In genomic region chr7:75643986-75644385, GRCm38 (mm10) we compare ENCODE assay signal across 8 mouse cellular contexts.
DNase-seq lines count a peak whose midpoint lies in the region; ATAC-seq and TF ChIP-seq lines count a peak whose summit lies in the region.

No protein-coding gene starts in this region.

- peak overlapping the region; percentile 51 for H3K4me3 ChIP-seq in lung, adult 2 months (replicated peaks; ENCODE audit: extremely low read depth, low read depth, low read length)
- H3K4me3 ChIP-seq in embryonic facial prominence, embryonic 13.5 days: peak overlapping the region; percentile 42
- H3K4me3 ChIP-seq in intestine, embryonic 15.5 days (replicated peaks): 0 out of 2 replicates have a peak overlapping the region, but pooled peaks have one; percentile 1
- 0 out of 2 replicates have a peak overlapping the region, but pooled peaks have one; percentile 12 for H3K4me3 ChIP-seq in neural tube, embryonic 15.5 days (replicated peaks)
- no peak overlapping the region for H3K4me3 ChIP-seq in thymus, adult 2 months (ENCODE audit: control insufficient read depth, insufficient read depth, low read length)

- no peaks in the 10 kb centered on the region for H3K36me3 ChIP-seq in embryonic facial prominence, embryonic 13.5 days
- no peaks in the 10 kb centered on the region for H3K36me3 ChIP-seq in intestine, embryonic 15.5 days
- no peaks in the 10 kb centered on the region for H3K36me3 ChIP-seq in neural tube, embryonic 15.5 days
- peaks cover 6% of the 10 kb centered on the region; the same call in 1 of the 2 replicates for H3K36me3 ChIP-seq in thymus, adult 2 months (ENCODE audit: control insufficient read depth, insufficient read depth, low read length)

- TF ChIP-seq POLR2A in lung, adult 2 months (IDR thresholded peaks at IDR 0.05; ENCODE audit: borderline replicate concordance, extremely low read depth, low read depth, low read length): no peak
- TF ChIP-seq POLR2A in thymus, adult 2 months (IDR thresholded peaks at IDR 0.05; ENCODE audit: control insufficient read depth, extremely low read depth, insufficient read depth, low read length, poor library complexity): no peak

- ATAC-seq in embryonic facial prominence, embryonic 13.5 days (ENCODE audit: insufficient number of reproducible peaks, insufficient read depth, low FRiP score, low TSS enrichment, low read depth): no peak
- ATAC-seq in intestine, embryonic 15.5 days: no peak
- ATAC-seq in neural tube, embryonic 15.5 days (ENCODE audit: low FRiP score): no peak

- H3K9ac ChIP-seq in embryonic facial prominence, embryonic 13.5 days: peak overlapping the region; percentile 64
- H3K9ac ChIP-seq in intestine, embryonic 15.5 days: no peak overlapping the region
- H3K9ac ChIP-seq in neural tube, embryonic 15.5 days (replicated peaks): no peak overlapping the region

- TF ChIP-seq CTCF in lung, adult 2 months (IDR thresholded peaks at IDR 0.05; ENCODE audit: insufficient read depth, low read length): no peak
- TF ChIP-seq CTCF in thymus, adult 2 months (IDR thresholded peaks at IDR 0.05; ENCODE audit: borderline replicate concordance, control insufficient read depth, extremely low read depth, insufficient read depth, low read length, poor library complexity): no peak

- WGBS in lung, adult 2 months: 35% methylated on average over 4 of the region's 4 CpGs
- WGBS in embryonic facial prominence, embryonic 13.5 days: 28% methylated on average over 4 of the region's 4 CpGs
- 56% methylated on average over 4 of the region's 4 CpGs for WGBS in intestine, embryonic 15.5 days
- WGBS in neural tube, embryonic 15.5 days: 54% methylated on average over 4 of the region's 4 CpGs
- 79% methylated on average over 4 of the region's 4 CpGs for WGBS in thymus, adult 2 months

- no peaks in the 10 kb centered on the region for H3K27me3 ChIP-seq in embryonic facial prominence, embryonic 13.5 days
- no peaks in the 10 kb centered on the region for H3K27me3 ChIP-seq in intestine, embryonic 15.5 days (replicated peaks)
- H3K27me3 ChIP-seq in neural tube, embryonic 15.5 days (replicated peaks): no peaks in the 10 kb centered on the region
- H3K27me3 ChIP-seq in thymus, adult 2 months (ENCODE audit: control insufficient read depth, insufficient read depth, low read length): no peaks in the 10 kb centered on the region

- intact Hi-C loops in gastrocnemius, postnatal 36 days (cut with DNase I): no loop called here

- peak overlapping the region; percentile 59 for H3K4me2 ChIP-seq in embryonic facial prominence, embryonic 13.5 days
- peak overlapping the region; percentile 54; the same call in 1 of the 2 replicates for H3K4me2 ChIP-seq in intestine, embryonic 15.5 days (replicated peaks)
- H3K4me2 ChIP-seq in neural tube, embryonic 15.5 days: peak overlapping the region; percentile 66

- H3K9me3 ChIP-seq in embryonic facial prominence, embryonic 13.5 days: no peaks in the 10 kb centered on the region
- no peaks in the 10 kb centered on the region for H3K9me3 ChIP-seq in intestine, embryonic 15.5 days
- H3K9me3 ChIP-seq in neural tube, embryonic 15.5 days (replicated peaks): no peaks in the 10 kb centered on the region

- H3K27ac ChIP-seq in embryonic facial prominence, embryonic 13.5 days: peak overlapping the region; percentile 97
- no peak overlapping the region for H3K27ac ChIP-seq in intestine, embryonic 15.5 days
- H3K27ac ChIP-seq in neural tube, embryonic 15.5 days (replicated peaks): no peak overlapping the region
- no peak overlapping the region for H3K27ac ChIP-seq in thymus, adult 2 months (ENCODE audit: control insufficient read depth, insufficient read depth, low read length)

- peaks cover 38% of the 10 kb centered on the region for H3K4me1 ChIP-seq in lung, adult 2 months (ENCODE audit: control insufficient read depth, insufficient read depth, low read length)
- H3K4me1 ChIP-seq in embryonic facial prominence, embryonic 13.5 days: peaks cover 51% of the 10 kb centered on the region
- peaks cover 19% of the 10 kb centered on the region for H3K4me1 ChIP-seq in intestine, embryonic 15.5 days (replicated peaks)
- H3K4me1 ChIP-seq in neural tube, embryonic 15.5 days: peaks cover 22% of the 10 kb centered on the region
- peaks cover 5% of the 10 kb centered on the region; the same call in 1 of the 2 replicates for H3K4me1 ChIP-seq in thymus, adult 2 months (replicated peaks; ENCODE audit: control insufficient read depth, insufficient read depth, low read length)

- DNase-seq in lung, adult 2 months: no peak
- DNase-seq in lung, postnatal 14 days: no peak
- no peak for DNase-seq in right cerebral cortex, adult 2 months (ENCODE audit: low spot score in 2 of 2)
- no peak for DNase-seq in gastrocnemius, postnatal 36 days
- DNase-seq in thymus, adult 2 months: no peak
